Mouse (Mus musculus): ENCODE measurements at regions not wholly inside any gene's neighbourhood (a gene's known extent, or its start where the extent isn't known, plus 50 kb on each side); places are given as distances from the start of the nearest gene placed in this dataset.
A peak's percentile ranks its signal among the peaks of the same experiment; 100 is the strongest.

DNA sequence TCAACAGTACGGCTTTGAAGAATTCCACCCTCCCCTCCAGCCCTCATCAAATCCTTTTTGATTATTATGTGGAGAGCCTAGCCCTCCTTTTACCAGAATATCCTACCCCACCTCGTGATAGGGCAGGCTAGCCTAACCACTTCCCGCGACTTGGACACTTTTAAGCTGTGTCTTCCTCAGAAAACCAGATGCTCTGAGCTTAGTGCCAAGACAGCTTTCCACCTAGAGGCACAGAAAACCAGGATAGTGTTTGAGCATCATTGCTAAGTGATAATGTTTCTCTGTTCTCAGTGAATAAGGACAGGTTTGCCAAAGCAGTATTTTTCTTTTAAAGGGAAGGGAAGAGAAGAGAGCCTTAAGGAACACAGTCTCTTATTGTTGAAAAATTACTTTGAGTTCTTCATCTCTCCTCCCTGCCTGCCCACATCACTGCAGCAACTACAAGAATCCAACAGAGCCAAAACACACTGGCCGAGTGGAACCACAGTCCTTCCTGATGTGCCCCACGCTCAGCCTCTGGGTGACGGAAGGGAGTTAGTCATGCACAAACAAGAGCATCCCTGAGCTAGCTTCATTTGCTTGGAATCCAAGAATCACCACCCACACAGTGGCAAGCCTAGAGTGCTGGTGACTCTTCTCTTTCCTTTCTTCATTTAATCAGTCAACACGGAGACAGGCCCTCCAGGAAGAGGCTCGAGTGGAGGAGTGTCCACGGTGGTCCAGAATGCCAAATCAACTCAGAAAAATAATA lies 144.4 kb upstream of the Ank start:
- no peak for DNase-seq (ENCODE audit: extremely low read depth, low read depth, low spot score)
- Histone ChIP-seq H3K9ac (ENCODE audit: low read depth, low read length) (no peak overlapping the region), H3K4me3 (ENCODE audit: insufficient read depth, low read depth, low read length) (no peak overlapping the region), H3K79me2 (ENCODE audit: control insufficient read depth, insufficient read depth, low read length) (no peaks in the 10 kb centered on the region), H3K4me1 (ENCODE audit: control insufficient read depth, insufficient read depth, low read length) (no peaks in the 10 kb centered on the region), H3K27me3 (ENCODE audit: control insufficient read depth, insufficient read depth, low read length) (no peaks in the 10 kb centered on the region), H3K27ac (replicated peaks; ENCODE audit: insufficient read depth, low read depth, low read length) (no peak overlapping the region), H3K36me3 (ENCODE audit: control insufficient read depth, insufficient read depth, low read length) (no peaks in the 10 kb centered on the region)
- 76% methylated on average over 10 of the region's 10 CpGs for WGBS
- TF ChIP-seq POLR2A (IDR thresholded peaks at IDR 0.05; ENCODE audit: extremely low read depth, insufficient read depth, low read length) (no peak), CTCF (IDR thresholded peaks at IDR 0.05; ENCODE audit: low read depth, low read length) (no peak)

DNA sequence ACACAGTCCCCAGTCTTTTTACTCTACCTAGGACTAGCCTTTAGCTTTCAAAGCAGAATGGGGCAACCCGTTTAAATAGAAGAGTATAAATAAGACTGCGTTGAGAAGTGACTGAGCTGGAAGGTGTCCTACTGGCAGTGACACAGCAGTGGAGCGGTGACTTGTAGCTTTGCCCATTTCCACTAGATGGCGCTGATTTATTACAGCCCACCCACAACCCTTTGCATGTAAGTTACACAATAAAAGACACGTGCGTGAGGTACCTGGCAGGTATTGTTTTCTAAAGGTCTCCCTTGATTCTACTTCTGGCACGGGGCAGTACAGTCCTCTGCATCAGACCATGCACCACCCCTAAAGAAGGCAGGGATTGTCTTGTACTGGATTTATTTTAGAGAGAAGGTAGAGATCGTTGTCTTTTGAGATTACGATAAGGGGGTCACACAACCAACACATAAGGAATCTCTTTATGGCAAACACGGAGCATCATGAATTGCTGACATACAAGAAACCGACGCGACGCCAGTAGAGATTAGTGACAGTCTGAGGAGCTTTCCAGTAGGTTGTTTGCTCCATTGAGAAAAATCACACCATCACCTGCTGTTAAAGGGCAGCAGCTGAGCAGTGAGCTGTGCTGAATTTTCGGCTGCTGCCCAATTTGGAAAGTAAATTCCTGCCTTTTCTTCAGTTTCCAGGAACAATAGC lies 140.5 kb upstream of the Ank start:
- 20% methylated on average over 15 of the region's 15 CpGs for WGBS

DNA sequence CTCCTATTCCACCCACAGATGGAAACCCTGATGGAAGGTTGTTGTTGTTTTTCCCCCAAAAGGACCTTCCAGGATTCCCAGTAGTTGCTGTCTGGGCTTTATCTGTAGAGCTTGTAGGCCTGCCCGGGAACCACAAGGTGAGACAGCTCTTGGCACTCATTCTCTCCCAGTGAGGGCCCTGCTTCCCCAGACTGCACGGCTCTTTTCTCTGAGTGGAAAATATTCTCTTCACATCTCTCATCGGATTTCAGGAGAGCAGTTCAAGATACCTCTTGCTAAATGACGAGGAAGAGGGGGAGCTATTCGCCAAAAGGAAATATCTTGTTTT lies 140.0 kb upstream of the Ank start:
- Histone ChIP-seq H3K4me3 (ENCODE audit: insufficient read depth, low read depth, low read length) (no peak overlapping the region), H3K27ac (replicated peaks; ENCODE audit: insufficient read depth, low read depth, low read length) (no peak overlapping the region), H3K36me3 (ENCODE audit: control insufficient read depth, insufficient read depth, low read length) (no peaks in the 10 kb centered on the region), H3K79me2 (ENCODE audit: control insufficient read depth, insufficient read depth, low read length) (no peaks in the 10 kb centered on the region), H3K4me1 (ENCODE audit: control insufficient read depth, insufficient read depth, low read length) (no peaks in the 10 kb centered on the region), H3K27me3 (ENCODE audit: control insufficient read depth, insufficient read depth, low read length) (no peaks in the 10 kb centered on the region), H3K9ac (ENCODE audit: low read depth, low read length) (no peak overlapping the region)
- WGBS: 79% methylated on average over 5 of the region's 5 CpGs
- no peak for TF ChIP-seq POLR2A (IDR thresholded peaks at IDR 0.05; ENCODE audit: extremely low read depth, insufficient read depth, low read length)
- TF ChIP-seq CTCF (IDR thresholded peaks at IDR 0.05; ENCODE audit: low read depth, low read length): no peak
- DNase-seq (ENCODE audit: extremely low read depth, low read depth, low spot score): no peak

More for the DNA sequence above, 140.5 kb upstream of the Ank start:
- H3K4me1 ChIP-seq (ENCODE audit: control insufficient read depth, insufficient read depth, low read length): no peaks in the 10 kb centered on the region
- no peak overlapping the region for H3K4me3 ChIP-seq (ENCODE audit: insufficient read depth, low read depth, low read length)
- H3K9ac ChIP-seq (ENCODE audit: low read depth, low read length): no peak overlapping the region
- peak; percentile 66 for DNase-seq (ENCODE audit: extremely low read depth, low read depth, low spot score)
- H3K79me2 ChIP-seq (ENCODE audit: control insufficient read depth, insufficient read depth, low read length): no peaks in the 10 kb centered on the region
- TF ChIP-seq CTCF (IDR thresholded peaks at IDR 0.05; ENCODE audit: low read depth, low read length): peak; percentile 80
- TF ChIP-seq POLR2A (IDR thresholded peaks at IDR 0.05; ENCODE audit: extremely low read depth, insufficient read depth, low read length): no peak
- H3K36me3 ChIP-seq (ENCODE audit: control insufficient read depth, insufficient read depth, low read length): no peaks in the 10 kb centered on the region
- no peak overlapping the region for H3K27ac ChIP-seq (replicated peaks; ENCODE audit: insufficient read depth, low read depth, low read length)
- H3K27me3 ChIP-seq (ENCODE audit: control insufficient read depth, insufficient read depth, low read length): no peaks in the 10 kb centered on the region

DNA sequence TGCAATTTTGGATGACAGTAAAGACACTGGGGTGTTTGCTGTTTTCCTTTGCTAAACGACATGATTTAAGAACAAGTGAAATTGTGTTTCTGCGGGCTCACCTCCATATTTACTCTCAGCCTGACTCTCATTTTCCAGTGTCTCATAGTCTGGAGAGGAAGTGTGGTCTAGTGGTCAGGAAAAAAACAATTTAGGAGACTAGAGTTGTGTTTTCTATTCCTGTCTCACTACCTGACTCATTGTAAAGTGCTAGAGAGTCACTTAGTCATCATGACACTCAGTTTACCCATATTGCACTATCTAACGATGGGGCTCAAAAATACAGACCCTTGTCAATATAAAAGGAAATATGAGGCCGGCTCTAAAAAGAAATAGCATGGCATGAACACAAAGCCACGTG lies 138.7 kb upstream of the Ank start:
- no peak for DNase-seq (ENCODE audit: extremely low read depth, low read depth, low spot score)

DNA sequence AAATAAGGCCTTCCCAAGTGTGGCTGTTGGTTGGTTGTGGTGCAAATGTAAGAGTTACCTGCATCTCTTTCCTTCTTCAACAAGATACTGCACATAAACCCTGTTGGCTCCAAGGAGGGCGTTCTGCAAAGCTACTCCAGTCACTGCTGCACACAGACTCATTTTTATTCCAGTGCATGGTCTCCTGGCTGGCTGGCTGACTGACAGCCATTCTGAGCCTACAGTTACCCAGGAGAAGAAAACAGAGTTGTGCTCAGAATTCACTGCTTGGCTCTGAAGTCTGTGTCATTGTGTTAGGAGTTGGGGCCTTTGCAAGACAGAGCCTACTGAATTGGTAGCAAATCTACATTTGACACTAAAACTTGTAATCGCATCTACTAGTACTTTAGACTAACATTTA lies 138.0 kb upstream of the Ank start:
- Histone ChIP-seq H3K36me3 (ENCODE audit: control insufficient read depth, insufficient read depth, low read length) (no peaks in the 10 kb centered on the region), H3K27ac (replicated peaks; ENCODE audit: insufficient read depth, low read depth, low read length) (no peak overlapping the region), H3K4me1 (ENCODE audit: control insufficient read depth, insufficient read depth, low read length) (no peaks in the 10 kb centered on the region), H3K79me2 (ENCODE audit: control insufficient read depth, insufficient read depth, low read length) (no peaks in the 10 kb centered on the region), H3K4me3 (ENCODE audit: insufficient read depth, low read depth, low read length) (no peak overlapping the region), H3K9ac (ENCODE audit: low read depth, low read length) (no peak overlapping the region), H3K27me3 (ENCODE audit: control insufficient read depth, insufficient read depth, low read length) (no peaks in the 10 kb centered on the region)
- 87% methylated on average over 2 of the region's 2 CpGs for WGBS
- TF ChIP-seq POLR2A (IDR thresholded peaks at IDR 0.05; ENCODE audit: extremely low read depth, insufficient read depth, low read length) (no peak), CTCF (IDR thresholded peaks at IDR 0.05; ENCODE audit: low read depth, low read length) (no peak)
- no peak for DNase-seq (ENCODE audit: extremely low read depth, low read depth, low spot score)

More for the DNA sequence above, 138.7 kb upstream of the Ank start:
- Histone ChIP-seq H3K4me3 (ENCODE audit: insufficient read depth, low read depth, low read length) (no peak overlapping the region), H3K4me1 (ENCODE audit: control insufficient read depth, insufficient read depth, low read length) (no peaks in the 10 kb centered on the region), H3K9ac (ENCODE audit: low read depth, low read length) (no peak overlapping the region), H3K27ac (replicated peaks; ENCODE audit: insufficient read depth, low read depth, low read length) (no peak overlapping the region), H3K27me3 (ENCODE audit: control insufficient read depth, insufficient read depth, low read length) (no peaks in the 10 kb centered on the region), H3K36me3 (ENCODE audit: control insufficient read depth, insufficient read depth, low read length) (no peaks in the 10 kb centered on the region), H3K79me2 (ENCODE audit: control insufficient read depth, insufficient read depth, low read length) (no peaks in the 10 kb centered on the region)
- TF ChIP-seq POLR2A (IDR thresholded peaks at IDR 0.05; ENCODE audit: extremely low read depth, insufficient read depth, low read length): no peak
- TF ChIP-seq CTCF (IDR thresholded peaks at IDR 0.05; ENCODE audit: low read depth, low read length): no peak
- WGBS: 86% methylated on average over 5 of the region's 5 CpGs

DNA sequence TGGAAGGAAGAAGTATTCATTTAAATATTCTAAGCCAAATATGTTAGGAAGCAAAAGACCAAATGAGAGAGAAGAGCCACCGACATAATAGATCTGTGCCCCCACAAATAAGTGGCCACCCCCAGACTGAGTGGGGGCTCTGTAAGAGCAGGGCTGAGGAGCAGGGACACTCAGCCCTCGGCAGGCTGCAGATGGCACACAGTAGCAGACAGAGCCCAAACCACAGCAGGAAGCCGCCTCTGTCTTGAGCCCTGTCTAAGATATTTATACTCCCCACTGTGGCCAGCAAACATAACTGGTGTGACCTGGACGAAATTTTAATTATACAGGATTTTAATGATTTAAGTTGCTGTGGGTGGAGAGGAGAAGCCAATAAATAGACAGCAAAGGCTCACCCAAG lies 126.4 kb upstream of the Ank start:
- no peaks in the 10 kb centered on the region for H3K27me3 ChIP-seq (ENCODE audit: control insufficient read depth, insufficient read depth, low read length)
- H3K4me3 ChIP-seq (ENCODE audit: insufficient read depth, low read depth, low read length): no peak overlapping the region
- 80% methylated on average over 4 of the region's 4 CpGs for WGBS

More for the DNA sequence above, 126.4 kb upstream of the Ank start:
- no peak for TF ChIP-seq CTCF (IDR thresholded peaks at IDR 0.05; ENCODE audit: low read depth, low read length)
- no peak for TF ChIP-seq POLR2A (IDR thresholded peaks at IDR 0.05; ENCODE audit: extremely low read depth, insufficient read depth, low read length)
- Histone ChIP-seq H3K27ac (replicated peaks; ENCODE audit: insufficient read depth, low read depth, low read length) (no peak overlapping the region), H3K79me2 (ENCODE audit: control insufficient read depth, insufficient read depth, low read length) (no peaks in the 10 kb centered on the region), H3K9ac (ENCODE audit: low read depth, low read length) (no peak overlapping the region), H3K4me1 (ENCODE audit: control insufficient read depth, insufficient read depth, low read length) (no peaks in the 10 kb centered on the region), H3K36me3 (ENCODE audit: control insufficient read depth, insufficient read depth, low read length) (no peaks in the 10 kb centered on the region)
- DNase-seq (ENCODE audit: extremely low read depth, low read depth, low spot score): no peak
